Mouse (Mus musculus) olfactory bulb, adult 2 months (tissue): ENCODE results near the gene Plpp1. TPM values are rescaled to one million over a fixed set of nuclear protein-coding genes. Genes with fewer than 3 reads are reported as not detected.

Experiments used
- H3K27ac ChIP-seq: fragments of 200-500 bp; 2 replicates; pipeline ENCODE4 v1.5.1; 2012; ENCODE audit warnings: low read depth, low read length; ENCODE audit not compliant: insufficient read depth
- H3K4me1 ChIP-seq: fragments of 200-500 bp; 2 replicates; pipeline ENCODE4 v1.6.1; 2012; ENCODE audit warnings: low read length; ENCODE audit not compliant: control insufficient read depth, insufficient read depth
- H3K4me3 ChIP-seq: fragments of 200-500 bp; 2 replicates; pipeline ENCODE4 v1.5.1; 2012; ENCODE audit warnings: mild to moderate bottlenecking, low read depth, low read length, moderate library complexity; ENCODE audit not compliant: insufficient read depth
- CTCF ChIP-seq: fragments of 200-500 bp; IDR thresholded peaks from 2 replicates; pipeline ENCODE4 v1.5.1; 2012; ENCODE audit warnings: low read depth, mild to moderate bottlenecking, low read length, moderate library complexity; ENCODE audit not compliant: insufficient read depth
- POLR2A ChIP-seq: fragments of 200-500 bp; IDR thresholded peaks from 2 replicates; pipeline ENCODE4 v1.6.1; 2012; ENCODE audit warnings: mild to moderate bottlenecking, low read depth, low read length, moderate library complexity; ENCODE audit not compliant: insufficient read depth
- WGBS: fragments of 180-500 bp; shearing (Covaris S2); methylation state at CpG from one replicate; pipeline ENCODE4 v1.1.7; 2018; 5-methylcytosine and 5-hydroxymethylcytosine counted together
- polyA plus RNA-seq: library from polyadenylated mRNA; stranded (reverse); fragments of >200 nt; gene quantifications from 2 replicates; pipeline ENCODE4 v1.2.4, GENCODE M21; 2012; ENCODE audit warnings: low replicate concordance; ENCODE audit not compliant: missing spikeins, insufficient read depth, insufficient read length

The Plpp1 gene
- polyA plus RNA-seq, result not detected in 2 replicates

DNA sequence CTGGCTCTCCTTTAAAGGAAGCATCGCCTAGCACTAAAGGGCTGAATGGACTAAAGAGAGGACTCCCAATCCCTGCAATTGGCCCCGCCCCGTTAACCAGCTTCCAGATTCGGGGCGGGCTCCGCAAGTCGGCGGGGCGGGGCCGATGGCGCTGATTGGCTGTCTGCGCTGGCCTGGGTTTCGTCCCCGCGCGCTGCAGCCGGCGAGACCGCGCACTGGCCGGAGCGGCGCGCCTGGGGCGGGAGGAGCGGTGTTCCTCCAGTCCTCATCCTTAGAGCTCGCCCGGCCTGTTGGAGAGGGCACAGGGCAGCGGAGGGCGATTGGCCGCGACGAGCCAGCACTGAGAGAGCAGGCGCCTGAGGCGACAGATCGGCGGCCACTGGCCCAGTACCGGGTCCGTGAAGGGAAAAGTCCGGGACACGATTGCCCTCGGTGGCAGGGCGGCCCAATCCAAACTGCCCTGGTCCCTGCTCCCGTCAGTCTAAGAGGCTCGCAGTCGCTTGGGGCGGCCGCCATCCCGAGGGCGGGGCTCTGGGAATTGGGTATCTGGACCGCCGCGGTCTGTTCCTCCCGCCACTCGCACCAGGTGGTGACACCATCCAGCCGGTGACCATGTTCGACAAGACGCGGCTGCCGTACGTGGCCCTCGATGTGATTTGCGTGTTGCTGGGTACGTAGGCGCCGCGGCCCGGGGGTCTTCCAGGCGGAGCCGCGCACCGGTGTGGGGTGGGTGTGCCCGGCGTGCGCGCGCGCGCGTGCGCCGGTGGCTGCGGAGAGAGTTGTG lies at the start of gene Plpp1:
Gene Plpp1, plus strand, starts transcription at position 196 of the 784 bp plus-strand sequence.
- Histone ChIP-seq H3K4me3 (peak within 1 kb of the TSS; percentile 88), H3K4me1 (peaks cover 2% of the 10 kb centered on the region; the same call in 1 of the 2 replicates), H3K27ac (peak within 1 kb of the TSS; percentile 62; the same call in 1 of the 2 replicates)
- WGBS, result under 1% methylated on average over 82 of the region's 83 CpGs
- TF ChIP-seq CTCF, result no peak
- TF ChIP-seq POLR2A, result peak; percentile 75

DNA sequence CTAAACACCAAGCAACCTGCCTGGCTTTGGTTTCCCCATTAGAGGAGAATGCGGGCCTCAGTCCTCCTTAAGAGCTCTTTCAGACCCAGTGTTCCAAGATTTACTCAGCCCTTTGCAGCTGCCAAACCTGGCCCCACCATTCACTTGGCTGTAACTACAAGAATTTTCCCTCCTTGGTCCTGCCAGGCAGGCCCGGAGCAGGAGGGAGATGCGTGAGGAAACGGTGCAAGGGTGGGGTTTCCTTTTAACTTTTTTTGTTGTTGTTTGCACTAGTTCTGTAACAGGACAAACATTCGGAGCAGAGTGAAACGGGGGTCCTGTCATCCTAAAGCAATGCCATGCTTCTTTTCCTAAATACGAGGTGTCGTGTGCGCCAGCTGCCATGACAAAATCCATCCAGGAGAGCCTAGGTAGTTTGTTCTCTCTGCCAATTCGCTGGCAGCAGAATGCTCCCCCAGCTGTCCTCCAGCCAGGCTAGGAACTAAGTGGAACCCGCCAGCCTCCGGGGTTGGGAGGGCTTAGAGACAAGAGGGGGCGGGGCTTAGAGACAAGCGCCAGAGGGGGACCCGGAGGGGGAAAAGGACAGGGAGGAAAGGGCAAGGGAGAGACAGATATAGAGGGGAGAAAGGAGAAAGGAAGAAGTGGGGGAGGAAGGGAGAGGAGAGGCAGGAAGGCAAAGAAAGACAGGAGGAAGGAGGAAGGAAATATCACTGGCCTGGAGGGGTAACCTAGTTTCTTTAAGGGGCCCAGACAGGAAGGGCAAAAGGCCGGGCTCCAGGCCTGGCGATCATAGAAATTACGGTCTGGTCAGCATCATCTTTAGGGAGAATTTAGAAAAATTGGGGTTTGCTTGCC lies 48.9 kb upstream of the Plpp1 start:
- TF ChIP-seq CTCF (no peak), POLR2A (no peak)
- Histone ChIP-seq H3K4me3 (no peak overlapping the region), H3K27ac (no peak overlapping the region), H3K4me1 (peaks cover 18% of the 10 kb centered on the region)
- WGBS, result 37% methylated on average over 18 of the region's 18 CpGs

DNA sequence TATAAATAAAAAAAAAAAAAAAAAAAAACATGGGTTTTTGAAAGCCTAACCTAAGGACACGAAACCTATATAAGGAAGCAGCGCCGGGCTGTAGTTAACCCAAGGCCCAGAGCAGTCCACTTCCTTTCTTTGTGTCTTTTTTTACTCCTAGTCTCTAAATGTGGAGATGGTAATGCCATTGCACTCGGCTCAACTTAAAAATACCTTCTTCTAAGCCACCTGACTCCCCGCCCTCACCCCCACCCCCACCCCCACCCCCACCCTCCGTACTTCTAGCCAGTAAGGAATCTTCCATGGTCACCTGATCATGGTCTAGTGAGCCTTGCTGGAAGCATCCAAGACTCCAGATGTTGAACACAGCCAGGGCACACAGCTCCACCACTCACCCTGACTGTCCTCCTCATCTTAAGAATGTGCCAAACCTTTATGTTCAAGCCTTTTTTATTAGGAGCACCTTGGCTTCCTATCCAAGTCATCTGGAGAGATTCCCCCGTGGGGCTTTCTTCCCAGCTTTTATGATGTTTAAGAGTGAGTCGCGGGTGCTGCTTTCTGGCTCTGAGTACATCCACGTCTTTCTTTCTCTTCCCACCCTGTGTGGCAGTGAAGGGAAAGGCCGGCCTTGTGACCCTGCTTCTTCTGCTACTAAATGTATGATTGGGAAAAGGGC lies 48.1 kb upstream of the Plpp1 start:
- no peak overlapping the region for H3K4me3 ChIP-seq
- 75% methylated on average over 11 of the region's 11 CpGs for WGBS
- no peak for TF ChIP-seq CTCF
- H3K27ac ChIP-seq, result no peak overlapping the region
- peaks cover 18% of the 10 kb centered on the region for H3K4me1 ChIP-seq

DNA sequence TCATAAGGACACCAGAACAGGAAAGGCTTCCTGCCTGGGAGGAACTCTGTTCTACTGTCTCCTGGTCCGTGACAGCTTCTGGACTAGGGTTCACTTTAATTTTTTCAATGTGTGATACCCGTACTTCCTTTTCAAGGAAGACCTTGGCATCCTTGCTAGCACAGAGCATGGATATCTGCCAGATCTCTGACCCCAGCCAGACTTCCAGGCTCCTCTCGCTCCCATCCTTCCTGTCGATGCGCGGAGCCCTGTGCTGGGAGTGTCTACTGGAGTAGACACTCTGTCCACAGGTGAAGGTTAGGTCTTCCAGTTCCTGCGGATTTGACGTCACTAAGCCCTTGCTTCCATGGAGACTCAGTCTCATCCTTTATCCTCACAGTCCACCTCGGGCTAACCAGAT lies 47.1 kb upstream of the Plpp1 start:
- no peak for TF ChIP-seq POLR2A
- no peak for TF ChIP-seq CTCF
- WGBS, result 88% methylated on average over 9 of the region's 9 CpGs
- Histone ChIP-seq H3K4me3 (no peak overlapping the region), H3K27ac (no peak overlapping the region), H3K4me1 (peaks cover 18% of the 10 kb centered on the region)

DNA sequence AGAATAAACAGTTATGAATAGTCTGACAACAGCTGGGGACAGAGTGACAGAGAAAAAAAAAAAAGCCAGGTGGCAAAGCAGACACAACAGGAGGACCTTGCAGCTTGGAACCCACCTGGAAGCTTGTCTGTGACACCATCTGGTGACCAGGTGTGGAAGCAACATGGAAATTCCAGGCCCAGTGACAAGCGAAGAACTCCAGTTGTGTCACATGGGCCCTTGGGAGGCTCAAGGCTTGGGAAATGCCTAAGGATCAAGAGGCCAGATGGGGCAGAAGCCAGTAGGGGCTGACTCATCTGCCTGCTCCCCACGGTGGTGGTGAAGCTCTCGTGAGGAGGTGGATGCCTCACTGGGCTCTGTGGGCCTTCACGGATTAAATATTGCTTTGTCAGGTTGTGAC lies 45.7 kb upstream of the Plpp1 start:
- H3K27ac ChIP-seq, result no peak overlapping the region
- H3K4me1 ChIP-seq, result peaks cover 18% of the 10 kb centered on the region
- no peak overlapping the region for H3K4me3 ChIP-seq
- 42% methylated on average over 4 of the region's 4 CpGs for WGBS
- no peak for TF ChIP-seq POLR2A

DNA sequence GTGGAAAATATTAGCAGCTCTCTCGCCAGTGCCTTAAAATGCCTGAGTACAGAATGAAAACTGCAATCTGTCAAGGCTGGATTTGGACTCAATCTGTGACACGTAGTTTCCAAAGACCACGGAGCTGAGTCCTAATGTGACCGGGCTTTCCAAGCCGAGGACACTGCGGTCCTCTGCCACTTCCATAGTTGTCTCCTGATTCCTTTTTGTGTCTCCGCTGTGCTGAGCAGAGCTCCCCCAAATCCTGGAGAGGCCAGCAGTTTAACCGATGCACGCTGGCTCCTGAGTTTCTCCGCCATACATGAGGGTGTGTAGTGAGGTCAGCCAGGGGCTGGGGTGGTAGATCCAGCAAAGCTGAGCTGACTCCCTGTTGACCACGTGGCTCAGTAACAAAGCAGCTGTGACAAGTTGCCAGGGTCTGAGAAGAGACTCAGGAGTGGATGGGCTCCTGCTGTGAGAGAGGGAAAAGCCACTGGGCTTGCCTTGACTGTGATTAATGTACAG lies 45.0 kb upstream of the Plpp1 start:
- TF ChIP-seq CTCF, result no peak
- TF ChIP-seq POLR2A, result no peak
- Histone ChIP-seq H3K4me1 (peaks cover 18% of the 10 kb centered on the region), H3K27ac (no peak overlapping the region), H3K4me3 (no peak overlapping the region)
- 52% methylated on average over 11 of the region's 11 CpGs for WGBS

DNA sequence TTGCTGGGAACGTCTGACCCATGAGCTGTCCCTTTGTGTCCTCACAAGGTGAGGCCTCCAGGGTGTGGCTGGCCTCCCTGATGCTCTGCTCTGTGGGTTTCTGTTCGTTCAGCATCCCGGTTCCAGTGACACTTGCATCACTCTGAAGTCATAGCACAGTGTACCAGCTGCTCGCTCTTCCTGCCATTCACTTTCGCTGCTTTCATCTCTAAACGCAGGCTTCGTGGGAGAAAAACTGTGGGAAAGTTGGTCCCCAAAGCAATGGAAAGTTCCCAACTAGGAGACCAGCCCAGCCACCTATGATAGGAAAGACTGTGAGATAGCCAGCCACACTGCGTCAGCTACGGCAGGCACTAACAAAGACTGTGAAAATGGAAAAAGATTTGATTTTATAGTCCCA lies 43.2 kb upstream of the Plpp1 start:
- TF ChIP-seq CTCF (no peak), POLR2A (no peak)
- H3K27ac ChIP-seq, result no peak overlapping the region
- WGBS, result 93% methylated on average over 9 of the region's 9 CpGs
- H3K4me1 ChIP-seq, result peaks cover 10% of the 10 kb centered on the region
- H3K4me3 ChIP-seq, result no peak overlapping the region

DNA sequence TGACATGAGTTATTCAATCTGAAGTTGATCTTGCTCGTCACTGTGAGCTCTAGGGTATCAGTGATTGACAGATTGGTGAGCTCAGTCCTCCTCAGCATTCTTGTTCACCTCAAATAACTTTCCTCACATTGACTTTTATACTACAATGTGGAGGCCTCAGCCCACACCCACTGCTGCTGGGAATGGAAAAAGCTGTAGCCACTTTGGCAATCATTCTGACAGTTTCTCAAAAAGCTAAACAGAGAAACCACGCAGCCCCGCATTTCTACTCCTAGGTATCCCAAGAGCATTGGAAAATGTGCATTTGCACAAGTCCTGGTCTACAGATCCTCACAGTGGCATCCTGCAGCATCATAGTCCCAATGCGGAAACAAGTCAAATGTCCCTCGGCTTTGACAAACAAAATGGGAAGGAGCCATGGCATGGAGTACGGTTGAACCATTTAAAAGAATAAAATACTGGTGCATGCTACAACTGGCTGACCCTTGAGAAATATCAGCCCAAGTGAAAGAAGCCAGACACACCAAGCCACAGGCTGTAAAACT lies 42.0 kb upstream of the Plpp1 start:
- 89% methylated on average over 6 of the region's 6 CpGs for WGBS
- H3K4me3 ChIP-seq, result no peak overlapping the region
- TF ChIP-seq POLR2A (no peak), CTCF (no peak)
- no peak overlapping the region for H3K27ac ChIP-seq
- peaks cover 10% of the 10 kb centered on the region for H3K4me1 ChIP-seq

DNA sequence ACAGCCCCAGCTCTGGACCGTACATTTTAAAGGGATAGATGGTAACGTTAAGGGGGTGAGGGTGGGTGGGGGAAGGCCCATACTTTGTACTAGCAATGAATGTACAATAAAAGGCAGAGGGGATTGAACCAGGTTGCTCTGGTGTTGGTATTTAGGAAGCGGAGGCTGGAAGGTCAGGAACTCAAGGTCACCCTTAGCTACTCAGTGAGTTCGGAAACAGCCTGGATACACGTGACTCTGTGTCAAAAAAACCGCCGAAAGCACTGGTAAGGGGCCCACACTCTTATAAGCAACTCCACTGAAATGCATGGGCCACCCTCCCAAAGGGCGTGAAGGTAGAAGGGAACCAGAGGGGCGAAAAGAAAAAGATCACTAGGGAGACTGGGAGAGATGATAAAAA lies 41.2 kb upstream of the Plpp1 start:
- 91% methylated on average over 9 of the region's 9 CpGs for WGBS
- no peak for TF ChIP-seq POLR2A
- no peak for TF ChIP-seq CTCF
- Histone ChIP-seq H3K4me1 (peaks cover 10% of the 10 kb centered on the region), H3K4me3 (no peak overlapping the region), H3K27ac (no peak overlapping the region)
